Mouse (Mus musculus) cortical plate, adult 2 months (tissue): ENCODE measurements around the gene Sugt1.

Experiments used
- CTCF ChIP-seq: fragments of 200-500 bp; IDR thresholded peaks from 2 replicates; pipeline ENCODE4 v1.5.1; 2011; ENCODE audit warnings: mild to moderate bottlenecking, control low read depth, low read length; ENCODE audit not compliant: insufficient read depth; ENCODE audit errors: extremely low read depth
- POLR2A ChIP-seq: fragments of 200-500 bp; IDR thresholded peaks from 2 replicates; pipeline ENCODE4 v1.6.1; 2011; ENCODE audit warnings: mild to moderate bottlenecking, low read length, control low read depth; ENCODE audit not compliant: insufficient read depth; ENCODE audit errors: extremely low read depth

- TF ChIP-seq CTCF (no peak), POLR2A (no peak)
Measured at GRCm38 (mm10) chr14:79606867-79607266, 19.4 kb downstream of the Sugt1 start.
